Mouse (Mus musculus) liver, adult (tissue): ENCODE measurements around the gene 1700013G24Rik.

Source experiments
- GATA4 ChIP-seq: IDR thresholded peaks from 2 replicates; pipeline ENCODE4 v1.6.1; 2014; ENCODE audit warnings: mild to moderate bottlenecking, low read length; ENCODE audit not compliant: insufficient replicate concordance

The 1700013G24Rik gene

GRCm38 (mm10) chr4:137497367-137497766 lies 44.3 kb downstream of the 1700013G24Rik start:
- peak; percentile 61; the same call in 1 of the 2 replicates for TF ChIP-seq GATA4

- no peak for TF ChIP-seq GATA4
Measured at GRCm38 (mm10) chr4:137497892-137498722, 45.0 kb downstream of the 1700013G24Rik start.

GRCm38 (mm10) chr4:137498882-137499583 lies 45.9 kb downstream of the 1700013G24Rik start:
- no peak for TF ChIP-seq GATA4

DNA sequence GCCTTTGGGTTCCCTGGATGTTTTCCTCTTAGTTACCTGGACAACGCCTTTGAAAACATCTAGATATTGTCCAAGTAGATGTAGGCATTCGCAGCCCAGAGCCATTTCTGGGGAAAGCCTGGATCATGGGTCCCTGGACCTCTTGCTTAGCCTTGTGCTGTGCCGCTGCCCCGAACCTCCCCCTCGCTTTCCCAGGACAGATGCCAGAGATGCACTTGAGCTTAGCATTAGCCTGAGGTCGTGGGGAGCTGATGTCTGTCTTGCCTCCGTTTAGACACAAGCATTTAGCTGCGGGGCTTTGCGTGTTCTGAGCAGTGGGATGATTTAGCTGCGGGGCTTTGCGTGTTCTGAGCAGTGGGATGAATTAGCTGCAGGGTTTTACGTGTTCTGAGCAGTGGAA lies 47.1 kb downstream of the 1700013G24Rik start:
- no peak for TF ChIP-seq GATA4

DNA sequence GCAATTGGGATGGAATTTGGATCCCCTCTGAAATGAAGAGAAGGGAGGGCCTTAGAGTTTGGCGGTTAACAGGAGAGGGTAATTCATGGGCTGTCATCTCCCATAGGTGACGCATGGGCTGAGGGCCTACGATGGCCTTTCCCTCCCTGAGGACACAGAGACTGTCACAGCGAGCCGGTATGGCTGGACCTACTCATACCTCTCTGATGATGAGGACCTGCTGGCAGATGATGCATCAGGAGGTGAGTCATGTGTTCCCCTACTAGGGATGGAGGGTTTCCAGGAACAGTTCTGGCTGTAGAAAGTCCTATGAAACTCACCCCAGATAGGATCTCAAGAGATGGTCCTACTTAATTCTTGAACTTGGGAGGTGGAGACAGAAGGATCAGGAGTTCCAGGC lies 47.9 kb downstream of the 1700013G24Rik start:
- TF ChIP-seq GATA4, result no peak

DNA sequence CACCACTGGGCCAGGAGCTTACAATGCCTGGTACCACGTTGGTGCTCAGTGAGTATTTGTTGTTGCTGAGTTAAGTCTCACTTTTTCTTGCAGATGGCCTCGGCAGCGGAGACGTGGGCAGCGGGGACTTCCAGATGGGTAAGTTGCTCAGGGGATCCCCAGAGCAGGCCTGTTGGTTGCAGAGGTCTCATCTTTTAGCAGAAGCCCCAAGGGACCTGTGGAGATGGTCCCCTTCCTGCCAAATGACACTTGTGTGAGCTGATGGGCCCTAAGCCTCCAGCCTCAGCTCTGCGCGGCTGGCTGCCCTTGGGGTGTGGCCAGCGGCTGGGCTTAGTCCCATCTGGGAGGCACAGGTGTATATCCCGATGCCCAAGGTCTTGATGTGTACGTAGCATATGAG lies 49.1 kb downstream of the 1700013G24Rik start:
- no peak for TF ChIP-seq GATA4

GRCm38 (mm10) chr4:137502801-137503200 lies 49.7 kb downstream of the 1700013G24Rik start:
- no peak for TF ChIP-seq GATA4

GRCm38 (mm10) chr4:137503509-137503971 lies 50.5 kb downstream of the 1700013G24Rik start:
- TF ChIP-seq GATA4, result no peak
